Mouse (Mus musculus): ENCODE measurements around the gene Gm45062. TPM values are rescaled to one million over a fixed set of nuclear protein-coding genes. Genes with fewer than 3 reads are reported as not detected.

Gm45062 gene
- polyA plus RNA-seq, 1 experiment = not detected

DNA sequence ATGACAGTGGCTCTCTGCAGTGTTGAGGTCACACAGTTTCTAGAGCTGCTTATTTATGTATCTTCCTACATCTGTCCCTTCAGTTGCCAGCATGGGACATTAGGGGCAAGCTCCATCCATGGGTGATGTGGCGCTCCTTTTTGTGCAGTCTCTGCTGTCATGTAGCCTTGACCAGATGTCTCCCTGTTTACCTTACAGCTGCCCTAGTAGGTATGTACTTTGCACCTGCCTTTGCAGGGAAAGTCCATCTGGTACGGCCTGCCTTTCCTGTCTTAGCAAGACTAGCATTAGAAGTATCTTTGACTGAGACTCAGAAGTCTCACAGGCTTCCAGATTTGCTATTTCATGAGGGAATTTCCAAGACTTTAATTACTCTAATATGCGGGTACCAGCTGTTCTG is 11.8 kb downstream of the Gm45062 start:
- H3K27me3 ChIP-seq (ENCODE audit: control insufficient read depth, insufficient read depth, low read length) = no peaks in the 10 kb centered on the region
- no peak overlapping the region for H3K4me3 ChIP-seq (ENCODE audit: low read depth, low read length)
- H3K36me3 ChIP-seq (ENCODE audit: control insufficient read depth, insufficient read depth, low read length) = 0 out of 2 replicates have a peak, but pooled peaks cover 1% of the 10 kb centered on the region
- 46% methylated on average over 3 of the region's 3 CpGs for WGBS
- H3K4me1 ChIP-seq (ENCODE audit: control insufficient read depth, insufficient read depth, insufficient read length, low read length) = peaks cover 4% of the 10 kb centered on the region
- no peak for TF ChIP-seq POLR2A (IDR thresholded peaks at IDR 0.05; ENCODE audit: low read depth, low read length)
- no peak for TF ChIP-seq CTCF (IDR thresholded peaks at IDR 0.05; ENCODE audit: extremely low read depth, insufficient read length, insufficient replicate concordance, low read depth, low read length)
- no peak overlapping the region for H3K27ac ChIP-seq (ENCODE audit: insufficient read depth, low read depth, low read length)

GRCm38 (mm10) chr6:8274387-8275054 is 15.3 kb downstream of the Gm45062 start:
- H3K27ac ChIP-seq (ENCODE audit: insufficient read depth, low read depth, low read length) = no peak overlapping the region

DNA sequence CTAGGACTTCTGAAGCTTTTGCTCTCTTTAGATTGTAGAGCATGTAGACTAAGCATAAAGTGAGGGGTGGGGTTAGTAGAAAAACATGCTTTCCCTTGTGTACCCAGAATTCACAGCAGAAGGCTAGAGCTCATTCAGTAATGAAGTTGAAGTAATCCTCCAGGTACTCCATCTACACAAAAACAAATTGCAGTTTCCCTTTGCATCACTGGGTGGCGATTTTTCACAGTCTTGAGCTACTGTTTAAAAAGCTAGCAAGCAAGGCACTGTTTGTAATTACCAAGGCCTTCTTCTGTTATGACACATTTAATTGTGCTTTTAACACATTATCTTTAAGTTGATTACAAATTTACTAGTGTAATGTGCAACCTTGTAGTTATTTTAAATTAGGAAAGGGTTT is 15.8 kb downstream of the Gm45062 start:
- 11% methylated on average over 1 of the region's 1 CpGs for WGBS
- H3K4me3 ChIP-seq (ENCODE audit: low read depth, low read length) = no peak overlapping the region
- TF ChIP-seq CTCF (IDR thresholded peaks at IDR 0.05; ENCODE audit: extremely low read depth, insufficient read length, insufficient replicate concordance, low read depth, low read length) (no peak), POLR2A (IDR thresholded peaks at IDR 0.05; ENCODE audit: low read depth, low read length) (no peak)
- H3K36me3 ChIP-seq (ENCODE audit: control insufficient read depth, insufficient read depth, low read length) = peaks cover 3% of the 10 kb centered on the region; the same call in 1 of the 2 replicates
- H3K27ac ChIP-seq (ENCODE audit: insufficient read depth, low read depth, low read length) = no peak overlapping the region
- H3K27me3 ChIP-seq (ENCODE audit: control insufficient read depth, insufficient read depth, low read length) = no peaks in the 10 kb centered on the region
- peaks cover 4% of the 10 kb centered on the region for H3K4me1 ChIP-seq (ENCODE audit: control insufficient read depth, insufficient read depth, insufficient read length, low read length)

More at GRCm38 (mm10) chr6:8274387-8275054, 15.3 kb downstream of the Gm45062 start:
- Histone ChIP-seq H3K27me3 (ENCODE audit: control insufficient read depth, insufficient read depth, low read length) (no peaks in the 10 kb centered on the region), H3K36me3 (ENCODE audit: control insufficient read depth, insufficient read depth, low read length) (peaks cover 3% of the 10 kb centered on the region; the same call in 1 of the 2 replicates), H3K4me1 (ENCODE audit: control insufficient read depth, insufficient read depth, insufficient read length, low read length) (peaks cover 4% of the 10 kb centered on the region), H3K4me3 (ENCODE audit: low read depth, low read length) (no peak overlapping the region)
- TF ChIP-seq POLR2A (IDR thresholded peaks at IDR 0.05; ENCODE audit: low read depth, low read length) = no peak
- TF ChIP-seq CTCF (IDR thresholded peaks at IDR 0.05; ENCODE audit: extremely low read depth, insufficient read length, insufficient replicate concordance, low read depth, low read length) = peak; percentile 72; the same call in 1 of the 2 replicates
- WGBS = 29% methylated on average over 6 of the region's 6 CpGs

DNA sequence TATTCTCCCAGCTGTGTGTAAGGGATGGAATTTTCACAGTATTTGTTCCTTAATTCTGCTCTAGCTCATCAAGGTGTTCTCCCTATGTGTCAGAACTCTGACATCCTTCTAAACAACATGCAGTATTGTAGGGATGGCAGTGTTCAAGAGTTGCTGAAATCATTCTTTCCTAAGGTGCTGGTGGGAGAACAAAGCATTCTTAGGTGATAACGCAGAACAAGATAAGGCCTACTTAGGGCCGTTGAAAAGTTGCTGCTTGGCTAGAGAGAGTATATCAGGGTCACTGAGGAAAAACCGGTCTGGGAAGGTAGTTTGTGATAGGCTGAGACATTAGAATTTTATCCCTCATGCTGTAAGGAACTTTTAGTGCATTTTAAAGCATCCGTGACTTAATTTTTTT is 17.2 kb downstream of the Gm45062 start:
- Histone ChIP-seq H3K36me3 (ENCODE audit: control insufficient read depth, insufficient read depth, low read length) (peaks cover 3% of the 10 kb centered on the region; the same call in 1 of the 2 replicates), H3K4me1 (ENCODE audit: control insufficient read depth, insufficient read depth, insufficient read length, low read length) (peaks cover 2% of the 10 kb centered on the region), H3K4me3 (ENCODE audit: low read depth, low read length) (no peak overlapping the region), H3K27ac (ENCODE audit: insufficient read depth, low read depth, low read length) (no peak overlapping the region), H3K27me3 (ENCODE audit: control insufficient read depth, insufficient read depth, low read length) (no peaks in the 10 kb centered on the region)
- 42% methylated on average over 4 of the region's 4 CpGs for WGBS
- no peak for TF ChIP-seq CTCF (IDR thresholded peaks at IDR 0.05; ENCODE audit: extremely low read depth, insufficient read length, insufficient replicate concordance, low read depth, low read length)

- H3K36me3 ChIP-seq (ENCODE audit: control insufficient read depth, insufficient read depth, low read length) = peaks cover 2% of the 10 kb centered on the region; the same call in 1 of the 2 replicates
- peaks cover 2% of the 10 kb centered on the region for H3K4me1 ChIP-seq (ENCODE audit: control insufficient read depth, insufficient read depth, insufficient read length, low read length)
- TF ChIP-seq POLR2A (IDR thresholded peaks at IDR 0.05; ENCODE audit: low read depth, low read length) (no peak), CTCF (IDR thresholded peaks at IDR 0.05; ENCODE audit: extremely low read depth, insufficient read length, insufficient replicate concordance, low read depth, low read length) (peak; percentile 51; the same call in 1 of the 2 replicates)
- H3K27me3 ChIP-seq (ENCODE audit: control insufficient read depth, insufficient read depth, low read length) = no peaks in the 10 kb centered on the region
- 85% methylated on average over 5 of the region's 5 CpGs for WGBS
- H3K27ac ChIP-seq (ENCODE audit: insufficient read depth, low read depth, low read length) = no peak overlapping the region
- no peak overlapping the region for H3K4me3 ChIP-seq (ENCODE audit: low read depth, low read length)
These were observed 19.3 kb downstream of the Gm45062 start for GRCm38 (mm10) chr6:8278426-8279002.

GRCm38 (mm10) chr6:8283255-8283654 is 24.0 kb downstream of the Gm45062 start:
- WGBS = 60% methylated on average over 4 of the region's 4 CpGs
- Histone ChIP-seq H3K4me1 (ENCODE audit: control insufficient read depth, insufficient read depth, insufficient read length, low read length) (0 out of 2 replicates have a peak, but pooled peaks cover 1% of the 10 kb centered on the region), H3K36me3 (ENCODE audit: control insufficient read depth, insufficient read depth, low read length) (no peaks in the 10 kb centered on the region; the same call in none of the 2 replicates), H3K27me3 (ENCODE audit: control insufficient read depth, insufficient read depth, low read length) (no peaks in the 10 kb centered on the region), H3K27ac (ENCODE audit: insufficient read depth, low read depth, low read length) (no peak overlapping the region), H3K4me3 (ENCODE audit: low read depth, low read length) (no peak overlapping the region)
- TF ChIP-seq CTCF (IDR thresholded peaks at IDR 0.05; ENCODE audit: extremely low read depth, insufficient read length, insufficient replicate concordance, low read depth, low read length) = no peak
- TF ChIP-seq POLR2A (IDR thresholded peaks at IDR 0.05; ENCODE audit: low read depth, low read length) = no peak

DNA sequence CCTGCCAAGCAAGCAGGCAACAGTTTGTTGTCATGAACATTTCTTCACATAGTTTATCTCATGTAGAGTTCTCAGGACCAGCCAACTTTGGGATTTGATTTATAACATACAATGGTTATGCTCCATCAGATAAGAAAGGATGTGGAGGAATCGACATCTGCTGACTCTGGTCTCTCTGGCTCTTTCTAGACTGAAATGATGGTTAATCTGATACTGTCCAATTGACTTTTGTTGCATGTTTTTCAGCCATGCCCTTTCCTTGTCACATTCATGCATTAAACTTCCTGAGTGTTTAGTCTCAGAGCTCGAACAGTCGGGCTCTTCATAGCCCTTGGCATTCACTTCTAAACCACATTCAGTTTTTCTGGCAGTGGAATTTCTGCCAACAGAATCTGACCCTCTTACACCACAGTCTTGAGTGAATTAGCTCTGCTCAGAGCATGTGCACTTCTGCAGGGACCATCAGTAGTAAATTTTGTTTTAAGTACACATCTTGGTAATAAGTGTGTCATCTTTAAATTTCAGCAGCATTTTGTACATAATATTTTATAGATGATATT is 26.2 kb downstream of the Gm45062 start:
- no peak overlapping the region for H3K4me3 ChIP-seq (ENCODE audit: low read depth, low read length)
- no peak overlapping the region for H3K27ac ChIP-seq (ENCODE audit: insufficient read depth, low read depth, low read length)
- WGBS = 72% methylated on average over 3 of the region's 3 CpGs
- TF ChIP-seq POLR2A (IDR thresholded peaks at IDR 0.05; ENCODE audit: low read depth, low read length) (no peak), CTCF (IDR thresholded peaks at IDR 0.05; ENCODE audit: extremely low read depth, insufficient read length, insufficient replicate concordance, low read depth, low read length) (no peak)
- H3K27me3 ChIP-seq (ENCODE audit: control insufficient read depth, insufficient read depth, low read length) = no peaks in the 10 kb centered on the region
- H3K36me3 ChIP-seq (ENCODE audit: control insufficient read depth, insufficient read depth, low read length) = no peaks in the 10 kb centered on the region; the same call in 1 of the 2 replicates
- H3K4me1 ChIP-seq (ENCODE audit: control insufficient read depth, insufficient read depth, insufficient read length, low read length) = 0 out of 2 replicates have a peak, but pooled peaks cover 1% of the 10 kb centered on the region
